Mouse (Mus musculus): ENCODE results near the gene Gabarap.
A peak's percentile ranks its signal among the peaks of the same experiment; 100 is the strongest.
"Not testable (repeated sequence)": the region's sequence is repeated elsewhere in the genome, so short reads cannot be mapped to it uniquely, and the experiment has no call there.

Gabarap gene

GRCm38 (mm10) chr11:69998567-69999491, 7.9 kb downstream of the Gabarap start:
- no peak for DNase-seq (ENCODE audit: low spot score in 2 of 2)

DNA sequence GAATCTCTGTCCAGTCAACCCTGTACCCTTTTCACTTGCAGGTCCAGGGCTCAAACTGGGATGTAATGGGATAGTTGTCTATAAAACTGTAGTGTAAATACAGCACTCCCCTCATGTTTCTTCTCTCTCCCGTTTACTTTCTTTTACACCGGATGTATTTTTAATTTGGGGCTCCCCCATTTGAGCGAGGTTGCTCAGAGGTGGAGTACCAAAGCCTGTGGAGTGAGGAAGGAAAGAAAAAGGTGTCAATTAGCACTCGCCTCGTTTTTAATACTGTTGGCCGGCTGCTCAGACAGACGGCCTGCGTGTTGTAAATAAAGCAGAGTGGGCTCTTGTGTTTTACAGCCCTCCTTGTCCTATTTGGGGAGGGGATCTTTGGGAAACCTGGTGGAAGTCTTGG, 8.7 kb downstream of the Gabarap start:
- DNase-seq (ENCODE audit: low spot score in 2 of 2), result no peak

DNA sequence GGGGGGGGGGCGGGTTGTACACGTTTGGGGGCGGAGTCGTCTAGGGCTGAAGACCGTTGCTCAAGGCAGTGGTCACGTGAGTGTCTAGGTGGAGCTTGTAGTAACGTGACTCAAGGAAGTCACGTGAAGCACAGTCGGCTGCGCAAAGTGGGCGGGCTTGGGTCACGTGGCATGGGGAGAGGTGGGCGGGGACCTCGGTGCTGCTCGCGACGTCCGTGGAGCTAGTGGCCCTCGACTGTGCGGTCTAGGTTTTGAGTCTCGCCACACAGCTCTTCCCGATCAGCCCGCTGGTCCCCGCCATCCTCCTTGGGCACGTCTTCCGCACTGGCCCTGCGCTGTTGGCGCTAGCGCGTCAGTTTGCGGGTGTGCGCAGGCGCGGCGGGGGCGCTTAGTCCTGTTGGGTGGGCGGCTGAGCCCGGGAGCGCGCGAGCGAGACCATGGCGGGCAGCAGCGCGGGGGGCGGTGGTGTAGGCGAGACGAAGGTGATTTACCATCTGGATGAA, 9.5 kb downstream of the Gabarap start, which contains the start of gene Dvl2:
Gene Dvl2, plus strand, starts transcription at position 200 of the 503 bp plus-strand sequence.
- peak; percentile 86 to 88 for DNase-seq (ENCODE audit: low spot score in 2 of 2)

DNA sequence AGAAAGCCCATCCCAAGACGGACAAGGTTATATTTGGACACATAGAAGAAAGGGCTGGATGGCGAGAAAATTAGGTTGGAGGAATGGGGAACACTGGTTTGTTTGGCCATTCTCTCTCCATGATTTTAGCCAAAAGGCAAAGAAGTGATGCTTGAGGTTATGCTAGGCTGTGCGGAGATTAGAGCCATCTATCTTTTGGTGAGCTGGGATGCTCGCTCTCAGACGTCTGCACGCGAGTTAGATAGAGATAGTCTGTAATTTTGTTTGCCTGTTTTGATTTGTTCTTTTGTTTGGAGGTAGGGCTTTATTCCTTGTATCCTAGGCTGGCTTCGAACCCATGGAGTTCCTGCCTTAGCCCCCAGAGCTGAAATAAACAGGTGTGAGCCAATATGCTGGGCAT, 10.2 kb downstream of the Gabarap start:
- DNase-seq (ENCODE audit: low spot score in 2 of 2), result no peak

- DNase-seq (ENCODE audit: low spot score in 2 of 2), result peak; percentile 52 to 64
Observed at GRCm38 (mm10) chr11:70001865-70002264, 10.9 kb downstream of the Gabarap start.

DNA sequence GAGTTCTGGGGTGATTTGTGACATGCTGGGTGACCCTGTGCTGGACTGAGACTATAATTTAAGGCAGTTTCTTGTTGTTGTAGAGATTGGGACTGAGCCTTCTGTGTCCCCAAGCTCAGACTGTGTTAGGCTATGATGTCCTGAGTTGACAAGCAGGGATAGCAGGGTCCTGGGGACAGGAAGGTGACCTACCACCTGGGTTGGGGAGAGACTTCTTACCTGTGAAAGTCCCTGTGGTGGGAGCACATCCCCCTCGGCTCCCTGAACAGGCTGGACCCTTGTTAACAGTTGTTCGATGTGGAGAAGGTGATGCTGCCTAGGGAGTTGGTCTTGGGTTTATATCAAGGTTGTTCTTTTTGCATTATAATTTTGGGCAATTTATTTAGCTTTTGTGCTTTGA, 11.5 kb downstream of the Gabarap start:
- no peak for DNase-seq (ENCODE audit: low spot score in 2 of 2)

- DNase-seq (ENCODE audit: low spot score in 2 of 2), result peak in 1 of 2 experiments; percentile 45
Observed at GRCm38 (mm10) chr11:70005521-70005920, 14.6 kb downstream of the Gabarap start.

DNA sequence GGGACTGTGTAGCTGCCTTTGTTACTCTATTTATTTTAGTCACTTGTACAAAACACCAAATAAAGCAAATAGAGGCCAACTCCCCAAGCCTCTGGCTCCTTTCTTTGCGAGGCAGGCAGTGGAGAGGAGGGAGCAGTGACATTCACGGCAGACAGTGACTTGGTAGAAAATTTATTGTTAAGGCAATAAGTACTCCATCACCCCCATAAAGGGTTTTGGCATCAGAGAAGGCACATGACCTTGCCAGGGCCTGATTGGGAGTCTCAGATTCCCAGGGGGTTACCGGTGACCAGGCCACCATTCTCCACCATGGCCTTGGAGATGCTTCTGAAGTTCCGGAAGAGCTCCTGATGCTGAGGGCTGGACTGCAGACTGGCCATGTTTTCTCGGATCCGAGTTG, 19.1 kb downstream of the Gabarap start:
- DNase-seq (ENCODE audit: low spot score in 2 of 2), result no peak

DNA sequence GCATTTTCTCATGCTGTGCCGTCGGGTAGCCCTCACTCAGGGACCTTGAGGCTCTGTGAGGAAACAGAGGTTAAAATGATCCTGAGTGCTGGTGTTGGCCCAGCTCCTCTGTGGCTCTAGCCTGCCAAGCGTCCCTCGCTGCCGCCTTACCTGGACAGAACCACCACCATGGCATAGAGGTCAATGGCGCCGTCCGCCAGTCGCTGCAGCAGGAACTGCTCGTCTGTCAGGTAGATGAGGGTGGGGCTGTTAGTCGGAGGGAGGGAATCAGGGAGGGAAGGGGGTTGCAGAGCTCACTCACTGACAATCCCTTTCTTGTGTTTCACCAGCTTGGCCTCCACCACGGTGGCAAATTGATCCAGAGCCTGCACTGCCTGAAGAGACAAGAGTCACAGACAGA, 19.6 kb downstream of the Gabarap start:
- DNase-seq (ENCODE audit: low spot score in 2 of 2), result no peak

DNA sequence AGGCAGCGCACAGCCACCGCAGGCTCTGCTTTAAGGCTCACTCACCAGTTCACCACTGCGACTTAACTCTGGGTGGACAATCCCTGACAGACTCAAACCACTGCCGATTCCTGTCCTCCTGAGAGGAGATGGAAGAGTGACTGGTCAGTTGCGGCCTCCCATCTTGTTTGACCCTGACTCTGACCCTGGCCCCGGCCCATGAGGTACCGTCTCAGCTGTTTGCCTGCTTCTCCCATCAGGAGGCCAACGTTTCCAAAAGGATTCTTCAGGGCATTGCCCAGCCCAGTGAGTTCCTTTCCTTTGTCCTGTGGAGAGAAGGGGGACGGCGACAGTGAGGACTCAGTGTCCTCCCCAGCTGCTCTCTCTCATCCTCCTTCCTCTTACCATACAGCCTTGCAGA, 20.0 kb downstream of the Gabarap start:
- no peak for DNase-seq (ENCODE audit: low spot score in 2 of 2)

DNA sequence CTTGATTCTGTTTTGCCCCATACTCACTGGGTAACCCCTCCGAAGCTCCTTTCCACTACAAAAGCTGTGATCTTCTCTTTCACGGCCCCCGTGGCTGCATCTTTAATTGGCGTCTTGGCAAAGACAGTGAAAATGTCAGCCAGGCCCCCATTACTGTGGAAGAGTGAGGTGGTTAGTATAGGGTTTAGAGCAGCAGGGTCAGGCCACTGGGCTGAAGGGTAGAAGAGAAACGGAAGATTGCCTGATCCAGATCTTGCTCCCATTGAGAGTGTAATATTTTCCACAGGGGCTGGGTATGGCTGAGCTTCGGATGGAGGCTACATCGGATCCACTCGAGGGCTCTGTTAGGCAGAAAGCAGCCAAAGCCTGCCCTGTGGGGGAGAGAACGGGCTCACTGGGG, 22.0 kb downstream of the Gabarap start:
- no peak for DNase-seq (ENCODE audit: low spot score in 2 of 2)

- DNase-seq (ENCODE audit: low spot score in 2 of 2), result no peak
Observed at GRCm38 (mm10) chr11:70013408-70013807, 22.5 kb downstream of the Gabarap start.

DNA sequence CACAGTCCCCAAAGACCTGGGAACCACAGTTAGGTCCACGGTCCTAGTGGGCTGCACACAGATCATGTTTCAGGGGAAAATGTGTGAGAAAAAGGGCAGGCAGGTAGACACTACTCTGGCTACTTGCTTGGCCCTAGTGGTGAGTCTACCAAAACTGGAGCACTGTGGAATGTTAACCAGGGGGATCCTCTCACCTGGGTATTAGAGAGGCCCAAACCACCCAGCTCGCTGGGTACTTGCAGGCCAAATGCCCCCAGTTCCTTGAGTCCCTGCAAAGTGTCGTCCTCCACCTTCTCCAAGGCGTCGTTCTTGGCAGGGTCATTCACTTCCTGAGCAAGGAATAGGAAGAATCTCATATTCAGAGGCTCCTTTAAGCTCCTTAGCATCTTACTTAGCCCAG, 23.1 kb downstream of the Gabarap start:
- no peak for DNase-seq (ENCODE audit: low spot score in 2 of 2)

GRCm38 (mm10) chr11:70014880-70015558, 24.1 kb downstream of the Gabarap start, which contains the start of gene Acadvl:
Gene Acadvl, minus strand, starts transcription at chr11:70015411.
- peak; percentile 78 to 83 for DNase-seq (ENCODE audit: low spot score in 2 of 2)

DNA sequence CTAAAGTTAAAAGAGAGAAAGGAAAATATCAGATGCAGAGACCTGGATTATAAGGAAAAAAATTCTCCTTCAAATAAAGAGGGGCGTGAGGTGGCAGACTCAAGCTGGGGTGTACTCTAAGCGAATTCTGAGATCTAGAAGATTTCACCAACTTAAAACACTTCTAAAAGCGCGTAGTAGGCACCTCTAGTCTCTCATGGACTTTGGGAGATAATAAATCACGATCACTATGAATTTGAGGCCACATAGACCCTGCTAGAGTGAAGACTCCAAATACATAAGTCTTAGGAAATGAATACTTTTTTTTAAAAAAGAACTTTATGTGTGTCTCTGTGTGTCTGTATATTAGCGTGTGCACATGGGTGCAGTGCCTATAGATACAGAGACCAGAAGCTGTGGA, 24.7 kb downstream of the Gabarap start:
- no peak for DNase-seq (ENCODE audit: low spot score in 2 of 2)

DNA sequence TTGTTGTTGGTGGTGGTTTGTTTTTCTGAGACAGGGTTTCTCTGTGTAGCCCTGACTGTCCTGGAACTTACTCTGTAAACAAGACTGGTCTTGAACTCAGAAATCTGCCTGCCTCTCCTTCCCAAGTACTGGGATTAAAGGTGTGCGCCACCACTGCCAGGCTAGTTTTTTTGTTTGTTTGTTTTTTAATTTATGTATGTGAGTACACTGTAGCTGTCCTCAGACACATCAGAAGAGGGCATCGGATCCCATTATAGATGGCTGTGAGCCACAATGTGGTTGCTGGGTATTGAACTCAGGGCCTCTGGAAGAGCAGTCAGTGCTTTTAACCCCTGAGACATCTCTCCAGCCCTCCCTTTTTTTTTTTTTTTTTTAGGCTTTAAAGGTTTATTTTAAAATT, 25.2 kb downstream of the Gabarap start:
- not testable (repeated sequence) for DNase-seq (ENCODE audit: low spot score in 2 of 2)

GRCm38 (mm10) chr11:70016669-70017068, 25.7 kb downstream of the Gabarap start, which contains the start of gene Dlg4:
Gene Dlg4, plus strand, starts transcription at chr11:70016942.
- DNase-seq (ENCODE audit: low spot score in 2 of 2), result no peak

DNA sequence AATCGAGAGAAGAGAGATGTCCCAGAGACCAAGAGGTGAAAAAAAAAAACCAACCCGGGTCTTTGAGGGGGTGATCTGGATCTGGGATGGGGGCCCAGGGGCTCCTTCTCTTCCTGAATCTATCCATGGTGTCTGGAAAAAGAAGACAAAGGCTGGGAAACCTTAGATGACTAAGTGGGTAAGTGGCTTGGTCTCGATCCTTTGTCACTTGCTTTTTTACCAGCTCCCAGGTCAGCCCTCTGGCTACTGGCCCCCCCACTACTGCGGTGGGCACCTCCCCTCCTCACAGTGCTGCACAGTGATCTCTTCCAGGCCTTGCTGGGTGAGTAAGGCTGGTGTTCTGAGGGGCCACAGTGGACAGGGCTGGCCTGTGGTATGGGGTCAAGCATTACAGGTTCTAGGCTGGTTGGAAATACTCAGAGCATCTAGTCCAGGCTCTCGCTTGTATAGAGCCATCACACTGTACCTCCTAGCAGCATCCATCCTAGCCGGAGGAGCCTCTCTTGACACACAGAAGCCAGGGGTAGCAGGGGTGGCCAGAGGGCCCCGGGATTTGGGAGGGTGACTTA, 26.3 kb downstream of the Gabarap start:
- no peak for DNase-seq (ENCODE audit: low spot score in 2 of 2)

DNA sequence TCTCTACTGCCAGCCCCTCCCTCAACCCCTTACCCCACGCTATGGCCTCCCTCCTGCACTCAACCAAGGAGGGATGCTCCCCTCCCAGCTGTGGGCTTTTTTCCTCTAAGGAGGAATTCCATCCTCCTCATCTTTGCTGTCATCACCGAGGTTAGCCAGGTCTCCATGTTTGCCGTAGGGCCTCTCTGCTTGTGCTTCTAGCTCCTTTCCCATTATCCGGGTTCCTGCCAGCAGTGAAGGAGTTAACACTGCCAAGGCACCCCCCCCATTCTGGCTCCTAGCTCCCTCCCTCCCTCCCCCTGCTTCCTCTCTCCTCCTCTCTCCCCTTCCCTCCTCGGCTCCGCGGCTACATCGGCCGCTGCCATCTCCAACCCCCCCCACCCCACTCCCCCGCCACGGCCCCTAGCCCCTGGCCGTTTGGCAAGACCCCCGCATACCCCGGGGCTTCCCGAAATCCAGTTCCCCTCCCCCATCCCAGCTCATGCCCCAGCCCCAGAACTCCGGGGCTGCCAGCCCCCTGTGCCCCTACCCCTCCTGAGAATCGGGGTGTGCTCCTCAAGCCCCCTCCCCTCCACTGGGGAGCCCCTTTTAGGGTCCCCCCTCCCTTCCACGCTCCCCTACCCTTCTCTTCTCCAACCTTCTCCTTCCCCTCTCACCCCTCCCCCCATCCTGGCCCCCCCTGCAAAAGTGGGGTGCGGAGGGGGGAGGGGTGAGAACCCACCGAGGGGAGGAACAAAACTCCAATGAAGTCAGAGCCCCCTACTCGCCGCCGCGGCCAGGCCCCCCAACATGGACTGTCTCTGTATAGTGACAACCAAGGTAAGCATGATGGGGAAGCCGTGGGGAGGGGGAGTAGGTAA, 27.4 kb downstream of the Gabarap start:
- DNase-seq (ENCODE audit: low spot score in 2 of 2), result peak; percentile 46 to 64

- DNase-seq (ENCODE audit: low spot score in 2 of 2), result no peak
Observed at GRCm38 (mm10) chr11:70019495-70020021, 28.6 kb downstream of the Gabarap start.
